Mouse (Mus musculus) midbrain, postnatal 0 days (tissue): ENCODE measurements at regions not wholly inside any gene's neighbourhood (a gene's known extent, or its start where the extent isn't known, plus 50 kb on each side); places are given as distances from the start of the nearest gene placed in this dataset.

Source experiments
- ATAC-seq: fragments of 200-750 bp; cut with Nextera tagmentation; 2 replicates; pipeline ENCODE4 v1.8.0; 2017; ENCODE audit warnings: moderate number of reproducible peaks, mild to moderate bottlenecking, moderate TSS enrichment, moderate library complexity; ENCODE audit not compliant: low FRiP score
- DNase-seq: peaks from one replicate; pipeline ENCODE4 v3.0.0-alpha.2; 2015; ENCODE audit warnings: low spot score
- H3K27ac ChIP-seq: fragments of 300-500 bp; sonication (generic); 2 replicates; pipeline ENCODE4 v1.5.1; 2014; ENCODE audit warnings: low read depth, mild to moderate bottlenecking, low read length, mixed read lengths
- H3K27me3 ChIP-seq: fragments of 300-500 bp; sonication (generic); 2 replicates; pipeline ENCODE4 v1.6.1; 2014; ENCODE audit warnings: low read length, control low read depth, mixed read lengths; ENCODE audit not compliant: insufficient read depth
- H3K36me3 ChIP-seq: fragments of 300-500 bp; sonication (generic); 2 replicates; pipeline ENCODE4 v1.6.1; 2014; ENCODE audit warnings: low read length, control low read depth, mixed read lengths; ENCODE audit not compliant: insufficient read depth
- H3K4me1 ChIP-seq: fragments of 300-500 bp; sonication (generic); 2 replicates; pipeline ENCODE4 v1.6.1; 2014; ENCODE audit warnings: mild to moderate bottlenecking, control low read depth, antibody characterized with exemption, low read length, mixed read lengths; ENCODE audit not compliant: insufficient read depth
- H3K4me2 ChIP-seq: fragments of 300-500 bp; sonication (generic); 2 replicates; pipeline ENCODE4 v1.6.1; 2014; ENCODE audit warnings: low read depth, mild to moderate bottlenecking, low read length, mixed read lengths; ENCODE audit not compliant: poor library complexity, severe bottlenecking
- H3K4me3 ChIP-seq: fragments of 300-500 bp; sonication (generic); 2 replicates; pipeline ENCODE4 v1.5.1; 2014; ENCODE audit warnings: low read depth, mild to moderate bottlenecking, low read length, moderate library complexity
- H3K9ac ChIP-seq: fragments of 300-500 bp; sonication (generic); replicated peaks from 2 replicates; pipeline ENCODE4 v1.6.1; 2014; ENCODE audit warnings: mild to moderate bottlenecking, low read length, moderate library complexity, mixed read lengths; ENCODE audit not compliant: poor library complexity, severe bottlenecking
- H3K9me3 ChIP-seq: fragments of 300-500 bp; sonication (generic); 2 replicates; pipeline ENCODE4 v1.6.1; 2016; ENCODE audit warnings: low read length, control low read depth
- CTCF ChIP-seq: IDR thresholded peaks from 2 replicates; pipeline ENCODE4 v1.5.1; 2016; ENCODE audit warnings: antibody characterized with exemption, mild to moderate bottlenecking
- WGBS: fragments of 180-500 bp; shearing (Covaris S2); extraction: QIAGEN DNeasy Blood & Tissue Kit; methylation state at CpG from one replicate; pipeline ENCODE4 v1.1.7; 2014; 5-methylcytosine and 5-hydroxymethylcytosine counted together

DNA sequence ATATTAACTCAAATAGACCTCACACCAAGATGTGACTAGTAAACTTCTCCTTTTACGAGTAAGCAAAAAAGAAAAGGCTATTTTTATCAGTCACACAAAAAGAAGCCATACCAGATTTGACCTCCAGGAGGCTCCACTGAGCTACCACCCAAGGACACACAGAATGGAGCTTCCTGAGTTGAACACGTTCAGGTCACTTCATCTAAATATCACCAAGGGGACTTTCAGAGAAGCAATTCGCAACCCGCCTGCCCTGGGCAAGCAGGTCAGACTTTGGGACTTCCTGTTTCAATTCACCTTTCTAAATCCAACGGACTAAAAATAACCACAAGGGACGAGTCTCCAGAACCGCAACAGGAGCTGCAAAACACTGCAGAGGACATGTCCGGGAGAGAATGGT is 281.5 kb downstream of the Dhx15 start:
- no peaks in the 10 kb centered on the region for H3K4me1 ChIP-seq
- DNase-seq, result no peak
- H3K9me3 ChIP-seq, result no peaks in the 10 kb centered on the region
- no peak overlapping the region for H3K27ac ChIP-seq
- 74% methylated on average over 8 of the region's 8 CpGs for WGBS
- H3K4me2 ChIP-seq, result no peak overlapping the region
- no peak for ATAC-seq
- no peaks in the 10 kb centered on the region for H3K36me3 ChIP-seq
- H3K9ac ChIP-seq, result no peak overlapping the region
- TF ChIP-seq CTCF, result peak; percentile 57
- no peak overlapping the region for H3K4me3 ChIP-seq
- H3K27me3 ChIP-seq, result no peaks in the 10 kb centered on the region

DNA sequence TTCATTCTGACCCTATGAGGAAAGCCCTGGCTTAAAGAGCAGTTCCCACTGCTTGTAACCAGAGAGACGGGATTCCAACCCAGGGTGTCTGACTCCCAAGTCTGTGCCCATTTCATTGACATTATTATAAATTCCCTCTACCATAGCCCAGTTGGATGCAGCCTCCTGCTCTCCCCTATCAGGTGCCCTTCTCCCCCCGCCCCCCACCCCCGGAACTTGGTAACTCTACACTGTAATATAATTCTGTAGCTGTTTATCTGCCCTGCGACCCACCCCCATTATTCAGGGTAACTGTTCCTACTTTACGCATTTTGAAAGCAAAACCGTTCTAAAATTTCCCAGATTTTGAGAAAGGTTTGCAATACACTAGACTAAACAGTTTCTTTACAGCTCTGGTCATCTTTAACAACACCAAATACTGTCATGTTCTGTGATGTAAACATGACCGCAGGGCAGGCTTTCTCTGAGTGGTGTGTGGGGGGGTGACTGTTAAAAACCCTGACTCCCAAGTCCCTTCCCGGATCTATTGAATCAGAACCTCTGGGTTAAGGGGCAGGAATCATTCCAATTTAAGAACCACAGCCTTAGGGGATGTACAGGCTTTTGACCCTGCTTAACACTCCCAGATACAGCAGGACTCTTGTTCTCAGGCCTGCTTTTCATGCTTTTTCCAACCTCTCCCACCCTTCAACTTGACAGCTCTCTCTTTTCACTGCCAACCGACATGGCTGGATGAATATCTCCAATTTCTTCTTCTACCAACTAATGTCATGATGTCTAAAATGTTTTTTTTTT is 283.8 kb downstream of the Dhx15 start:
- Histone ChIP-seq H3K9ac (no peak overlapping the region), H3K4me2 (no peak overlapping the region), H3K4me1 (no peaks in the 10 kb centered on the region), H3K9me3 (no peaks in the 10 kb centered on the region), H3K27ac (no peak overlapping the region), H3K27me3 (no peaks in the 10 kb centered on the region), H3K36me3 (no peaks in the 10 kb centered on the region), H3K4me3 (no peak overlapping the region)
- WGBS, result 85% methylated on average over 9 of the region's 9 CpGs
- no peak for TF ChIP-seq CTCF
- ATAC-seq (no peak), DNase-seq (no peak)

DNA sequence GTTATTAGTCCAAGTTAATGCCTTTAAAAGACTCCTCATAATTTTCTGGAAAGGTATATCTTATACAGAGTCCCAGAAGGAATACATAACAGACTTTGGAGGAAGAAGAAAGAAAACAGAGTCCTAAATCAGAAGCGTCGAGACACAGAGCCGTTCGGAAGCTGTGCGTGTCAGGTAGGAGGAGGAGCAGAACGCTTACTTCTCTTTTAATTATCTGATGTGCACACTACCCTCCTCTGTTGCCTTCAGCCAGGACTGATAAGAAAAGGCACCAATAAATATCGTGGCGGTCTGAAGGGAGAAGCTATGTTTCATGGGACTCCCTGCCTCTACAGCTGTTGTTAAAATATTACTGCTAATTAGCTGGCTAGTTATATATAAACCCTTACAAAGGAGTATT is 296.2 kb downstream of the Dhx15 start:
- TF ChIP-seq CTCF, result no peak
- Histone ChIP-seq H3K27me3 (no peaks in the 10 kb centered on the region), H3K9me3 (no peaks in the 10 kb centered on the region), H3K9ac (no peak overlapping the region), H3K4me3 (no peak overlapping the region), H3K4me2 (no peak overlapping the region), H3K4me1 (no peaks in the 10 kb centered on the region), H3K27ac (no peak overlapping the region), H3K36me3 (no peaks in the 10 kb centered on the region)
- DNase-seq, result no peak
- ATAC-seq, result no peak
- WGBS, result 59% methylated on average over 8 of the region's 8 CpGs

DNA sequence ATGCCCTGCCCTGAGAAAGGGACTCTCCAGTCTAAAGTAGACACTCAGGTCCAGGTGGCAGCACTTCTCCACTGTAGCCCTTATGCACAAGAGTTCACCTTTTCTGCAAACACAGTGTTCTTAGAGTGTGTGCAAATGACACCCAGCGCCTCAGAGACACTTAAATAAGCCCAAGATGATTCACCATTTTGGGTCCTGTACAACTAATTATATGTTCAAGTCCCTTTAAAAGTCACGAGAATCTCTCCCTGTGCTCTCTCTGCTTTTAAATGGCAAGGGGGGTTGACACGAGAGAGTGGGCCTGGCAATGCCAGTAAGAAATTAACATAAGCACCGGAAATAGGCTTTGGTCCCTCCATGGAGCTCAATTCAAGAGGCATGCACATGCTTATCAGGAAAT is 299.0 kb downstream of the Dhx15 start:
- ATAC-seq (no peak), DNase-seq (no peak)
- Histone ChIP-seq H3K27me3 (no peaks in the 10 kb centered on the region), H3K4me1 (no peaks in the 10 kb centered on the region), H3K36me3 (no peaks in the 10 kb centered on the region), H3K4me2 (no peak overlapping the region), H3K27ac (no peak overlapping the region), H3K4me3 (no peak overlapping the region), H3K9me3 (no peaks in the 10 kb centered on the region), H3K9ac (no peak overlapping the region)
- WGBS, result 62% methylated on average over 4 of the region's 4 CpGs
- TF ChIP-seq CTCF, result no peak

DNA sequence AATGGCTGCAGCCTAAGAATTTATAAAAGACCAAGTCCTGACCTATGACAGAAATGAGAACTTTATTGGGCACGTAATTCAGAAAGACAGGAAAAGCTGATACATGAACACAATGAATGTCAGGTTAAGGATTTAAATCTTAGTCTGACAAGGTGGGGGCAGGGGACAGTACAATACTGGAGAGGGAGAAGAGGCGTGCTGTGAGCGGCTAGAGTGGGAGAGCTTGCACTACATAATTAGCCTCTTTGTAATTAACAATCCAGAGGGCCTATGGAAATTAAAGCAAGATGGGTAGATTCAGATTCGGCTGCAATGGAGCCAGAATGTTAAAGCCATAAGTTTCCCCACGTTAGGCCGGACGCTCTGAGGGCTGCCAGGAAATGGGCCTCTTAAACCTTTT is 301.9 kb downstream of the Dhx15 start:
- no peaks in the 10 kb centered on the region for H3K36me3 ChIP-seq
- ATAC-seq (no peak), DNase-seq (no peak)
- no peak for TF ChIP-seq CTCF
- no peak overlapping the region for H3K27ac ChIP-seq
- H3K27me3 ChIP-seq, result no peaks in the 10 kb centered on the region
- no peak overlapping the region for H3K4me2 ChIP-seq
- no peak overlapping the region for H3K4me3 ChIP-seq
- WGBS, result 37% methylated on average over 7 of the region's 7 CpGs
- no peak overlapping the region for H3K9ac ChIP-seq
- H3K4me1 ChIP-seq, result no peaks in the 10 kb centered on the region
- H3K9me3 ChIP-seq, result no peaks in the 10 kb centered on the region

DNA sequence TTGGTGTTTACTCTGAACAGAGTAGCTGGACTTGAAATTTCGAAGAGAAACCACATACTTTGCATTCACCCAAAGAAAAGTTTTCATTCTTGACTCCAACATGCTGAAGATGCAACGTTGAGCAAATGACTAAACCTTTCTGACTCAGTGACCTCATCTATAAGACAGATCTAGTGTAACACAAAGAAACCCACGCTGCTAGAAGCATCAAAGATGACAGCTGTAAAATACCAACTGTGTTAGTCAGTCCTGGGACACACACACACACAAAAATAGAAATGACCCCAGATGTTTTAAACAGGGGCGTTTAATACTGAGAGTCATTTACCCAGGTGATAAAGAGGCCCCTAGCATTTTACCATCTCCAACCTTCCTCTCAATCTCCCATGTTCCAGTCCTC is 307.7 kb downstream of the Dhx15 start:
- WGBS, result 75% methylated on average over 4 of the region's 4 CpGs

More for the DNA sequence above, 307.7 kb downstream of the Dhx15 start:
- Histone ChIP-seq H3K4me3 (no peak overlapping the region), H3K4me1 (no peaks in the 10 kb centered on the region), H3K4me2 (no peak overlapping the region), H3K9ac (no peak overlapping the region), H3K9me3 (no peaks in the 10 kb centered on the region), H3K27me3 (no peaks in the 10 kb centered on the region), H3K27ac (no peak overlapping the region), H3K36me3 (no peaks in the 10 kb centered on the region)
- TF ChIP-seq CTCF, result no peak
- ATAC-seq, result no peak
- no peak for DNase-seq
